Mouse (Mus musculus) testis, adult 2 months (tissue): ENCODE measurements around the gene Sdcbp2.
"Not testable (repeated sequence)": the region's sequence is repeated elsewhere in the genome, so short reads cannot be mapped to it uniquely, and the experiment has no call there.

Source experiments
- CTCF ChIP-seq: fragments of 200-500 bp; IDR thresholded peaks from 2 replicates; pipeline ENCODE4 v1.5.1; 2012; ENCODE audit warnings: low read depth, mild to moderate bottlenecking, inconsistent platforms, low read length, moderate library complexity; ENCODE audit not compliant: control insufficient read depth, insufficient read depth, insufficient replicate concordance
- POLR2A ChIP-seq: fragments of 200-500 bp; IDR thresholded peaks from 2 replicates; pipeline ENCODE4 v1.6.1; 2012; ENCODE audit warnings: low read depth, mild to moderate bottlenecking, inconsistent platforms, low read length, moderate library complexity; ENCODE audit not compliant: control insufficient read depth

DNA sequence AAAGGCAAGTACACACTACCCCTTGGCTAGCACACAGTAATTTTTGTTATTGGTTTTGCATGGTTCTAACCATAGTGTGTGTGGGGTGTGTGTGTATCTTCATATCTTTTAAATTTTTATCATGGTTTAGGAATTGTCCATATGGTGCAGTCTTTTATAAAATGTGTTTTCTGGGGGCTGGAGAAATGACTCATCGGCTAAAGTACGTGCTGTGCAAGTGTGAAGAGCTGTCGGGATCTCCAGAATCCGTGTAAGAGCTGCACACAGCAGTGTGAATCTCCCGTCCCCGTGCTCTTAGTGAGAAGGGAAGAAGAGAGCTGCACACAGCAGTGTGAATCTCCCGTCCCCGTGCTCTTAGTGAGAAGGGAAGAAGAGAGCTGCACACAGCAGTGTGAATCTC is 43.4 kb downstream of the Sdcbp2 start:
- not testable (repeated sequence) for TF ChIP-seq CTCF, POLR2A
